Mouse (Mus musculus) heart, postnatal 4 days (tissue): ENCODE measurements around the gene Lhpp. TPM values are rescaled to one million over a fixed set of nuclear protein-coding genes. Genes with fewer than 3 reads are reported as not detected.

Experiments used
- DNase-seq: peaks from one replicate; pipeline ENCODE4 v3.0.0; 2021
- total RNA-seq, 2 experiments: library from RNA; stranded (reverse); gene quantifications; 2 replicates each; pipeline ENCODE4 v1.2.3; 2021

Gene Lhpp
- total RNA-seq, 2 experiments from 2014 or later: 21.4 to 25.4 TPM

DNA sequence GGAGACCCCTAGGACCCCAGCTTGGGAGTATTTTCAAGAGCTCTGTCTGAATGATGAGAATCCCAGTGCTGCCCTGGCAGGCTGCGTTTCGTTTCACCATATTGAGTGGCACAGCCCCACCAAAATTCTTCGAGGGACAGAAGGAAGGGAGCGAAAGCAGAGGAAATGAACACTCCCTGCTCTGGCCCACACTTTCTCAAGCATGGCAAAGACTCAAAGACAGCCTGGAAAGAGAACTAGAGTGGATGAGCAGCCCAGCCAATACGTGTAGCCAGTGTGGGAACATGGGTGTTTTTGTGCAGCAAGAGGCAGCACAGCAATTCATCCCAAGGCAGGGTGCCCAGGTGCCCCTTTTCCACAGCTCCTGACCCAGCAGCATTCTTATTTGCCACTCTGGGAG lies 132.5 kb downstream of the Lhpp start:
- DNase-seq: no peak

DNA sequence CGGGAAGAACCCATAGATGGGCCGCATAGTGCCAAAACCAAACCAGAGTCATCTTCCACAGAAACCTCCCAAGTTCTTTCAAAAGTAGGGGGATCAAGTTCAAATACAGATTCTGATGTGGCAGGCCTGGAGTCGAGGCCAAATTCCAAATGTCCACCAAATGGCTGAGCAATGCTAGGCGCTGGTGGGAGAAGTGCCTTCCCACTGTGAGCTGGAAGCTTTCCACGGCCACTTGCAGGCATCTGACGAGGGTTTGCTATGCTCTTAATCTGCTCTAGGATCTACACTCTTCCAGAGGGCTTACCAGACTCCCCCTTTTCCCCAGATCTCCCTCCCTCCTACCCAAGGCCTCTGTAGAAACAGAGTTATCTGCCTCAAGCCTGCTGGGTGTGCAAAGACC lies 136.7 kb downstream of the Lhpp start:
- DNase-seq: no peak

DNA sequence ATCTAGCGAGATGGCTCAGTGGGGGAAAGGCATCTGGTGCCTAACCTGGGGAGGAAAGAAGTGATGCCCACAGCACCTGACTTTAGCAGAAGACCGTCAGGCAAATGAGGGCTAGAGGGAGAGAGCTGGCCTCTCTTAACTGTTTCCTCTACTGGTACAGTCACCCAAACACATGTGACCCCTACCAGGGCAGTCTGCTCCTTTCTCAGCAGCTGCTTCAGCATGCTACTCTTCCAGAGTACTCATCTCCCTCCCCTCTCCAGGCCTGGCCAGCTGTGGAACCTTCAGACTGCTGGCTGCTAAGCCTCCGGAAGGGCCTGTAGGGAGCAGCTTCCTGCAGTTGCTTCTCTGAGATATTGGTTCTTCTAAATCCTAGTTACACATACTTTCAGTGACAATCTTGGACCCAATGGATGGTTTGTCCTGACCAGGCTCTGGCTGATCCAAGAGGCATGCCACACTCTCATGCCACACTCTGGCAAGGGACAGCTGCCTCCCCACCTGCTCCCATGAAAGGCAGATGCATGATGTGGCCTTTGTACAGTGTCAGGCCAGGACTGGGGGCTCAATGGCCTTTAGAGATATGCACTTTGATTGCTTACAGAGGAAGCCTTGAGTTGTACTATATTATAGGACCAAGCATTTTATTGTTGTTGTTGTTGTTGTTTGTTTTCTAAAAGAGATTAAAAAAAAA lies 137.8 kb downstream of the Lhpp start:
- DNase-seq: no peak

DNA sequence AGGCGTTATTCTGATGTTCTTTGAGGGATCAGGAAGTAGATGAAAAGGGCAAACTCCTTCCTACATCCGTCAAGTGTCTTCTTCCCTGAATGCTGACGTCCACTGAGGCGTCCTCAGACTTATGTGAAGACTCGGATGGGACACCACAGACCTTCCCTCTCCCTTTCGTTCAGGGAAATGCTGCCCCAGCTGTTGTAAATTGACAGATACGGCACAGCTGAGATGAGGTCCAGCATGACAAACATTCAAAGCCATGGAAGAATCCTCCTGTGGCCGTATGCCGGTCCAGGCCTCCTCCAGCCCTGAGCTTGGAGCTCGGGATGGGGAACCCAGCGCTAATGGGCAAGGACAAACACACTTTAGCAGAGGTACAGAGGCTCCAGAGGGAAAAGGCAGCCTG lies 139.1 kb downstream of the Lhpp start:
- DNase-seq: no peak

DNA sequence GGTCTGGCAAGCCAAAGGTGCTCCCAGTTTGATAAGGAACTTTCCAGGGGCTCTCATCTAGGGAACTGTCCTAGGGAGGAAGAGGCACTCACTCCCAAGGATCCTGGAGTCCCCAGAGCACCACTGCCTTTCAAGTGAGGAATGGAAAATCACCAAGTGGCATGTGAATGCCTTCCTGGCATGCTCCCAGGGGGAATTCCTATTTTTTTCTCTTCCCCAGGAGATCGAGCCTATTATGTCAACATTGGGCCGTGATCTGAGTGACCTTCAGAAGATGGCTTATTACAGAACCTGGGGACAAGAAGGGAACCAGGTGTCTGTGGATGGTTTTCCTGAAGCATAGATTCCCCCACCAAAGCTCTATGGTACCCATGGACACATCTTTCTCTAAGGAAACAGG lies 141.3 kb downstream of the Lhpp start:
- no peak for DNase-seq

DNA sequence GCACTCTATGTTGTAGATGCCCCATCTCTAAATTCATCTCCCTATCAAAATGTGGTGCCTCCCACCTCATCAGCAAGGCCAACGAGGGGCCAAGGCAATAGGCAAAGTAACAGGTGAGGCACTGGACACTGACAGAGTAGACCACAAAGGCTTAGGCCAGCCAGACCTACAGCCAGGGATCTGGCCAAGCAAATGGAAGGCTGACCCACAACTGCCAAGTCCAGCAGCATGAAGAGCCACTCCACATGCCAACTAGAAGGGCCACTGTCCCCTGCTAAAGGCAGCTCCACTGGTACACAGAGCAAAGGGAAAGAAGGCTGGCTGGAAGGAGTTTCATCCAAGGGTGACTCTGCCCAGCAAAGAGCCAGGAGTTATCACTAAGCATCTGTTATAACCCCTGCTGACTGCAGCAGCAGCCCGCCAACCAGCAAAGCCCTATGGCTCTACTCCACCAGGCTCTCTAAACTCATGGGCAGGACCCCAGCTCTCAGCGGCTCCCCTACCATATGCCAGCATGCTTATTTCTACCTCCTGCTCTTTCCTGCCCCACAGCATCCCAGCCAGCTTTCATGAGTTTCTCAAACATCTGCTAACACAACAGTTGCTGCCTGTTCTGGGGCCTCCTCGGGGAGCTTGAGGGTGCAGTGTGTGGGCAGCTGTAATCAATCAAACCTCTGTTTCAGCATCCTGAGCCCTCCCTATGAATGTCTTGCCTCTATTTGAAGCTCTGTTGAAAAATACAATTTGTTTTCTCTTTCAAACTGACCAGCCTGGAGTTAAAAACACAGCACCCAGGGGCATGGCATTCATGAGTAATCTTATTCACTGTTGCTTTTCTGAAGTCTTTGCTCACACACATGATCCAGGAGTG lies 143.3 kb downstream of the Lhpp start:
- no peak for DNase-seq

DNA sequence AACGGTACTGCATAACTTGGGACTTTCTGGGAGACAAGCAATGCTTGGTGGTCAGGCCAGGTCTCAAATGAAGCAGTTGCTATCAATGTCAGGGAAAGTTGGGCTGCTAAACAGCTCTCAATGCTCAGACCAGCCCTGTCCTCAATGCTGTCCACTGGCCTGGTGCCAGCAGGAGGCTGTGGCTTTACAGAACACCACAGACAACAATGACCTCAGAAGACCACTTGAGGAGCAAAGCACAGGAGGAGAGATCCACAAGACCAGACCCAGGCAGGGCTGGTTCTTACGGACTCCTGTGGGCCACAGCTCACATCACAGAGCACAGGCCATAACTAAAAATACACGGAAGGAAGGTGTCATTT lies 143.9 kb downstream of the Lhpp start:
- DNase-seq: peak; percentile 76

Other genes starting within 250 kb of the Lhpp start
- 100 to 1,000 TPM; 153 to 156 TPM for gene Oat, start 34.2 kb upstream of the Lhpp start, total RNA-seq
- gene Nkx1-2, start 11.0 kb upstream of the Lhpp start, total RNA-seq: not detected
- gene Fam53b, start 203.2 kb downstream of the Lhpp start, total RNA-seq: 10 to 100 TPM; 29.6 to 38.3 TPM
- gene Eef1akmt2, start 242.0 kb downstream of the Lhpp start, total RNA-seq: 10 to 100 TPM; 17.3 to 19.7 TPM
- gene Abraxas2, start 248.6 kb downstream of the Lhpp start, total RNA-seq: 10 to 100 TPM; 24.5 to 24.7 TPM